Mouse (Mus musculus): ENCODE data around the gene Itgb4. TPM values are rescaled to one million over a fixed set of nuclear protein-coding genes. Genes with fewer than 3 reads are reported as not detected.
"Not testable (repeated sequence)": the region's sequence is repeated elsewhere in the genome, so short reads cannot be mapped to it uniquely, and the experiment has no call there.

The Itgb4 gene
- total and polyA plus RNA-seq, 2 experiments from 2014 or later, result 0.93 to 1.1 TPM

DNA sequence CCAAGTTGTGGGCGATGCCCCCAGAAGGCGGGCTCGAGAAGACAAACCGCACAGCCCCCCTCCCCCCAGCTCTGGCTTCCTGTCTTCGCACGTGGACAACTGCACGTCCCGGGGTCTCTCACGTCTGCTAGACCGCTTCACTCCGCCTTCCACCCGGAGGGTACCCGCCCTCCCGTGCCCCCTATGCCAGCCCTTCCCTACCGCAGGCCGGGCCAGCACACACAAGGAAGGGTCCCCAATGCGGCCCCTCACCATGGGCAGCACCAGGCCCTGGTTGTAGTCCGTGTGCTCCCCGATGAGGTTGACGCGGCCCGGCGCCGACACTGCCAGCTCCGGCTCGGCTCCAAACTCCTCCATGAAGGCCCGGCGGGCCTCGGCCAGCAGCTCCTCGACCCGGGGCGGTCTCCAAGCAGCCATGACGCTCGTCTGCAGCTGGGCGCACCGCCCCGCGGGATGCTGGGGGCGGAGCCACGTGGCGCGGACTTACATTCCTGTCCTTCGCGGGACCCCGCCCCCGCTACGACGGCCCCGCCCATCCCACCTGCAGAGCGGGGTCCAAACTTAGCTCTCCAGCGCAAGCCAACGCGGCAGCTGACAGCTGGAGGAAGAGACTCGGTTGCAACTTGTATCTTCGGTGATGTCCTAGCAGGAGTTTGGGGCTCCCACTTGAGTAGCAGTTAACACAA, 37.9 kb downstream of the Itgb4 start, which contains the start of gene Galk1:
Gene Galk1 (minus strand): TSS at position 458 of the 686 bp plus-strand sequence.
- peak within 1 kb of the TSS; percentile 57; the same call in 1 of the 2 replicates for H3K27ac ChIP-seq (ENCODE audit: low read depth, low read length)
- no peaks in the 10 kb centered on the region for H3K4me1 ChIP-seq (ENCODE audit: insufficient read depth)
- no peaks in the 10 kb centered on the region for H3K27me3 ChIP-seq (ENCODE audit: insufficient read depth, low read length)
- no peaks in the 10 kb centered on the region for H3K9me3 ChIP-seq (ENCODE audit: low read length)
- no peak for TF ChIP-seq CTCF (IDR thresholded peaks at IDR 0.05; ENCODE audit: low read depth)
- peak; percentile 79 for DNase-seq
- H3K36me3 ChIP-seq (ENCODE audit: insufficient read depth), result no peaks in the 10 kb centered on the region; the same call in 1 of the 2 replicates
- H3K4me2 ChIP-seq (ENCODE audit: low read depth), result peak within 1 kb of the TSS; percentile 56
- ATAC-seq, result peak; percentile 83
- peak within 1 kb of the TSS; percentile 45 for H3K9ac ChIP-seq
- peak within 1 kb of the TSS; percentile 48 for H3K4me3 ChIP-seq (ENCODE audit: low read depth, low read length)
- WGBS, result under 1% methylated on average over 54 of the region's 55 CpGs

GRCm38 (mm10) chr11:116014821-116015220, 40.3 kb downstream of the Itgb4 start:
- no peaks in the 10 kb centered on the region for H3K9me3 ChIP-seq (ENCODE audit: low read length)
- H3K9ac ChIP-seq, result no peak overlapping the region
- H3K27ac ChIP-seq (ENCODE audit: low read depth, low read length), result no peak overlapping the region
- H3K4me3 ChIP-seq (ENCODE audit: low read depth, low read length), result no peak overlapping the region
- H3K36me3 ChIP-seq (ENCODE audit: insufficient read depth), result no peaks in the 10 kb centered on the region
- H3K4me2 ChIP-seq (ENCODE audit: low read depth), result no peak overlapping the region
- no peaks in the 10 kb centered on the region for H3K4me1 ChIP-seq (ENCODE audit: insufficient read depth)
- DNase-seq (no peak), ATAC-seq (no peak)
- 43% methylated on average over 8 of the region's 8 CpGs for WGBS
- no peaks in the 10 kb centered on the region for H3K27me3 ChIP-seq (ENCODE audit: insufficient read depth, low read length)
- no peak for TF ChIP-seq CTCF (IDR thresholded peaks at IDR 0.05; ENCODE audit: low read depth)

DNA sequence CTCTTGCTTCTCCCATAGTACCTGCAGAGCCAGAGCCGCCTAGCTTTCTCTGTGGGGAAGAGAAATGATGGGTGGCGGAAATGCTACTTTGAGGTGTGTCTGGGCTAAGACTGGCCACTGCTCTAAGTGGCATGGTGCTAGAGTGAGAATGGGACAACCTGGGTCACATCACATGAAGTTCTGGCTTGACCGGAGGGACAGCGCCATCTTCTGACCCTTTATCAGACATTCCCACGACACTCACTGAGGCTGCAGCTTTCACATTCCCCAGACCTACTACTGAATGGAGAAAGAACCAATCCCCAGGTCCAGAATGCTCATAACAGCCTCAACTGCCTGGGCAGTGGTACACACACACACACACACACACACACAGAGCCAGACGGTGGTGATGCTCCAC, 43.6 kb downstream of the Itgb4 start:
- TF ChIP-seq CTCF (IDR thresholded peaks at IDR 0.05; ENCODE audit: low read depth), result peak; percentile 45
- no peak overlapping the region for H3K4me2 ChIP-seq (ENCODE audit: low read depth)
- ATAC-seq (no peak), DNase-seq (no peak)
- no peak overlapping the region for H3K9ac ChIP-seq
- H3K9me3 ChIP-seq (ENCODE audit: low read length), result no peaks in the 10 kb centered on the region
- H3K4me1 ChIP-seq (ENCODE audit: insufficient read depth), result peaks cover 4% of the 10 kb centered on the region; the same call in 1 of the 2 replicates
- peaks cover 22% of the 10 kb centered on the region for H3K36me3 ChIP-seq (ENCODE audit: insufficient read depth)
- H3K27ac ChIP-seq (ENCODE audit: low read depth, low read length), result no peak overlapping the region
- no peak overlapping the region for H3K4me3 ChIP-seq (ENCODE audit: low read depth, low read length)
- H3K27me3 ChIP-seq (ENCODE audit: insufficient read depth, low read length), result no peaks in the 10 kb centered on the region
- 23% methylated on average over 6 of the region's 6 CpGs for WGBS

DNA sequence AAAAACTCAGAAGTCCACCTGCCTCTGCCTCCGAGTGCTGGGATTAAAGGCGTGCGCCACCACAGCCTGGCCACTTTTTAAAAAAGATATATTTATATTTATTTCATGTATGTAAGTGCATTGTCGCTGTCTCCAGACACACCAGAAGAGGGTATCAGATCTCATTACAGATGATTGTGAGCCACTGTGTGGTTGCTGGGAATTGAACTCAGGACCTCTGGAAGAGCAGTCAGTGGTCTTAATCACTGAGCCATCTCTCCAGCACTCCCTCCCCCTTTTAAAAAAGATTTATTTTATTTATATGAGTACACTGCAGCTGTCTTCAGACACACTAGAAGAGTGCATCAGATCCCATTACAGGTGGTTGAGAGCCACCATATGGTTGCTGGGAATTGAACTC, 44.4 kb downstream of the Itgb4 start:
- not testable (repeated sequence) for H3K4me2 ChIP-seq (ENCODE audit: low read depth); DNase-seq; H3K27ac ChIP-seq (ENCODE audit: low read depth, low read length); H3K4me1 ChIP-seq (ENCODE audit: insufficient read depth); H3K27me3 ChIP-seq (ENCODE audit: insufficient read depth, low read length); H3K4me3 ChIP-seq (ENCODE audit: low read depth, low read length); H3K9me3 ChIP-seq (ENCODE audit: low read length); ATAC-seq; H3K9ac ChIP-seq
- 93% methylated on average over 4 of the region's 4 CpGs for WGBS
- peaks cover 22% of the 10 kb centered on the region for H3K36me3 ChIP-seq (ENCODE audit: insufficient read depth)

DNA sequence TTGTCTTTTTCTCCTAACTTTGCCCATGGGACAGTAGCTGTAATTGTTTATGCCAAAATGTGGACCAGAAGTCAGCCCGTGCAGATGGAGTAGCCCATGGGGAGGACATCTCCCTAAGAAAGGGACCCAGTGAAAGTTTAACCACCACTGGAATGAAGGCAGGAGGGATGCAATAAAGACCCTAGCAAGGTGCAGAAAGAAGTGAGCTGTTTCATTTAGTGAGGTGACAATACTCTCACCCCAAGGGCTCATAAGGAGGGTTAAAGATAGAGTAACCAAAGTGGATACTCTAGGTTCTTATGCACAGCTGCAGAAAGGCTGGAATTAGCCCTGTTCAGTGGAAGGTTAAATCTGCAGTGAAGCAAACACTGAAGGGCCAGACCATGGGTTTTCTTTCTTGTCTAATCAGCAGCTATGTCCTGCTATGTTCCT, 44.9 kb downstream of the Itgb4 start:
- Histone ChIP-seq H3K36me3 (ENCODE audit: insufficient read depth) (peaks cover 22% of the 10 kb centered on the region), H3K4me1 (ENCODE audit: insufficient read depth) (peaks cover 4% of the 10 kb centered on the region; the same call in 1 of the 2 replicates), H3K4me3 (ENCODE audit: low read depth, low read length) (no peak overlapping the region), H3K27ac (ENCODE audit: low read depth, low read length) (no peak overlapping the region), H3K9me3 (ENCODE audit: low read length) (no peaks in the 10 kb centered on the region), H3K9ac (no peak overlapping the region), H3K27me3 (ENCODE audit: insufficient read depth, low read length) (no peaks in the 10 kb centered on the region), H3K4me2 (ENCODE audit: low read depth) (no peak overlapping the region)
- TF ChIP-seq CTCF (IDR thresholded peaks at IDR 0.05; ENCODE audit: low read depth), result no peak
- 63% methylated on average over 1 of the region's 1 CpGs for WGBS
- ATAC-seq (no peak), DNase-seq (no peak)

DNA sequence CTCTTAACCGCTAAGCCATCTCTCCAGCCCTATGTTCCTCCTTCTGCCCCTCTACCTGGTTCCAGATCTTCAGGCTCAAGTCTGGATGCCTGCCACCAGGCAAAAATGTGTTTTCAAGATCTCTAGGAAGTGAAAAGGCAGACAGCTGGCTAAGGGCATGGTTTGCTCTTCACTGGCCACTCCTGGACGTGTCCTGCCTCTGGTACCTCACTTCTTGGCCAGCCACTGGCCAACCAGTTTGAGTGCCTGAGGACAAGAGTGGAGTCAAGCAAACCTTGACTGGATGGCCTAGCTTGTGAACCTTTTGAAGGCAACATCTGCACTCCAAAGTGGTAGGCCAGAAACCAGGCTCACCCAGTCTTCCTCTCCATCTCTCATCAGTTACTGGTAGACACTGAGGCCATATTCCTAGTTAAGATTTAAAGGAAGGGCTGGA, 45.5 kb downstream of the Itgb4 start:
- H3K4me3 ChIP-seq (ENCODE audit: low read depth, low read length), result no peak overlapping the region
- DNase-seq (peak; percentile 39), ATAC-seq (no peak)
- no peak for TF ChIP-seq CTCF (IDR thresholded peaks at IDR 0.05; ENCODE audit: low read depth)
- H3K27me3 ChIP-seq (ENCODE audit: insufficient read depth, low read length), result no peaks in the 10 kb centered on the region
- H3K9ac ChIP-seq, result no peak overlapping the region
- peaks cover 22% of the 10 kb centered on the region for H3K36me3 ChIP-seq (ENCODE audit: insufficient read depth)
- WGBS, result 89% methylated on average over 2 of the region's 2 CpGs
- H3K4me1 ChIP-seq (ENCODE audit: insufficient read depth), result peaks cover 4% of the 10 kb centered on the region; the same call in 1 of the 2 replicates
- H3K27ac ChIP-seq (ENCODE audit: low read depth, low read length), result no peak overlapping the region
- H3K9me3 ChIP-seq (ENCODE audit: low read length), result no peaks in the 10 kb centered on the region
- no peak overlapping the region for H3K4me2 ChIP-seq (ENCODE audit: low read depth)

- H3K4me1 ChIP-seq (ENCODE audit: insufficient read depth), result peaks cover 4% of the 10 kb centered on the region; the same call in 1 of the 2 replicates
- TF ChIP-seq CTCF (IDR thresholded peaks at IDR 0.05; ENCODE audit: low read depth), result peak; percentile 40; the same call in 1 of the 2 replicates
- DNase-seq (no peak), ATAC-seq (no peak)
- no peak overlapping the region for H3K9ac ChIP-seq
- no peak overlapping the region for H3K27ac ChIP-seq (ENCODE audit: low read depth, low read length)
- no peaks in the 10 kb centered on the region for H3K27me3 ChIP-seq (ENCODE audit: insufficient read depth, low read length)
- H3K4me3 ChIP-seq (ENCODE audit: low read depth, low read length), result no peak overlapping the region
- H3K4me2 ChIP-seq (ENCODE audit: low read depth), result no peak overlapping the region; the same call in 1 of the 2 replicates
- WGBS, result 47% methylated on average over 1 of the region's 1 CpGs
- H3K9me3 ChIP-seq (ENCODE audit: low read length), result no peaks in the 10 kb centered on the region
- H3K36me3 ChIP-seq (ENCODE audit: insufficient read depth), result peaks cover 22% of the 10 kb centered on the region
Measured at GRCm38 (mm10) chr11:116020519-116020922, 46.0 kb downstream of the Itgb4 start.

All from forebrain, postnatal 0 days (tissue).